In genomic region chr4:155123868-155124534, GRCm38 (mm10) we compare ENCODE assay signal across 17 mouse cellular contexts. TPM values are rescaled to one million over a fixed set of nuclear protein-coding genes. Genes with fewer than 3 reads are reported as not detected.
A peak's percentile ranks its signal among the peaks of the same experiment; 100 is the strongest.
DNase-seq lines count a peak whose midpoint lies in the region; ATAC-seq and TF ChIP-seq lines count a peak whose summit lies in the region.
"Had no signal": no experiment of that assay in that cellular context is flagged by ENCODE, and none has a peak within 500 bp of the region (broad histone marks: within the 10 kb centered on the region; RNA-seq: fewer than 3 reads in every experiment).

No protein-coding gene starts in this region.

- peak; percentile 49 for DNase-seq in kidney, adult 2 months
- DNase-seq in kidney, adult 11 months = no peak
- DNase-seq in retina, postnatal 1 day = peak; percentile 53
- no peak for DNase-seq in retina, embryonic 14.5 days (ENCODE audit: low spot score)
- DNase-seq in left cerebral cortex, postnatal 14 days (ENCODE audit: low spot score in 2 of 2) = no peak
- DNase-seq: adrenal gland, postnatal 36 days; cerebellum, adult 11-12 months; gastrocnemius, postnatal 10 days; heart, postnatal 10 days; right cerebral cortex, adult 18-20 months; thymus, adult 2 months had no signal

- no peaks in the 10 kb centered on the region for H3K36me3 ChIP-seq in kidney, adult 2 months (ENCODE audit: control insufficient read depth, insufficient read depth, low read length)
- H3K36me3 ChIP-seq in intestine, embryonic 16.5 days (ENCODE audit: control insufficient read depth, insufficient read depth, low read length) = no peaks in the 10 kb centered on the region

- H3K4me1 ChIP-seq in kidney, adult 2 months (ENCODE audit: control insufficient read depth, insufficient read depth, low read length) = no peaks in the 10 kb centered on the region
- H3K4me1 ChIP-seq in intestine, embryonic 16.5 days (ENCODE audit: control insufficient read depth, insufficient read depth, low read length) = peaks cover 46% of the 10 kb centered on the region
- H3K4me1 ChIP-seq in olfactory bulb, adult 2 months (ENCODE audit: control insufficient read depth, insufficient read depth, low read length) = peaks cover 79% of the 10 kb centered on the region

- H3K9me3 ChIP-seq in intestine, embryonic 16.5 days (ENCODE audit: control insufficient read depth, low read length) = no peaks in the 10 kb centered on the region

- intact Hi-C loops in left cerebral cortex, postnatal 14 days (cut with DNase I) = no loop called here

- H3K27ac ChIP-seq in kidney, adult 2 months (ENCODE audit: insufficient read depth, low read depth, low read length) = no peak overlapping the region
- no peak overlapping the region for H3K27ac ChIP-seq in intestine, embryonic 16.5 days (ENCODE audit: low read length)
- peak overlapping the region; percentile 95 for H3K27ac ChIP-seq in olfactory bulb, adult 2 months (ENCODE audit: insufficient read depth, low read depth, low read length)
- H3K27ac ChIP-seq: macrophage had no signal

- H3K4me2 ChIP-seq in intestine, embryonic 16.5 days (ENCODE audit: low read depth, low read length) = no peak overlapping the region

- TF ChIP-seq CTCF in kidney, adult 2 months (conservative IDR thresholded peaks at IDR 0.05; ENCODE audit: insufficient read depth, insufficient read length, low read depth, low read length) = no peak
- TF ChIP-seq CTCF in olfactory bulb, adult 2 months (IDR thresholded peaks at IDR 0.05; ENCODE audit: insufficient read depth, low read depth, low read length) = no peak

- no peak for TF ChIP-seq POLR2A in kidney, adult 2 months (IDR thresholded peaks at IDR 0.05; ENCODE audit: low read depth, low read length)
- no peak for TF ChIP-seq POLR2A in olfactory bulb, adult 2 months (IDR thresholded peaks at IDR 0.05; ENCODE audit: insufficient read depth, low read depth, low read length)

- peak overlapping the region; percentile 10; the same call in 1 of the 2 replicates for H3K9ac ChIP-seq in intestine, embryonic 16.5 days (ENCODE audit: low read depth, low read length)

- no peak overlapping the region for H3K4me3 ChIP-seq in kidney, adult 2 months (ENCODE audit: insufficient read depth, low read depth, low read length)
- H3K4me3 ChIP-seq in intestine, embryonic 16.5 days (ENCODE audit: low read length) = no peak overlapping the region
- no peak overlapping the region for H3K4me3 ChIP-seq in olfactory bulb, adult 2 months (ENCODE audit: insufficient read depth, low read depth, low read length)
- H3K4me3 ChIP-seq: myocyte had no signal

- H3K27me3 ChIP-seq in kidney, adult 2 months (replicated peaks; ENCODE audit: control insufficient read depth, insufficient read depth, low read length) = no peaks in the 10 kb centered on the region
- H3K27me3 ChIP-seq in intestine, embryonic 16.5 days (replicated peaks; ENCODE audit: control insufficient read depth, insufficient read depth, low read length) = no peaks in the 10 kb centered on the region

- 42% methylated on average over 9 of the region's 9 CpGs for WGBS in kidney, adult 2 months
- 77% methylated on average over 9 of the region's 9 CpGs for WGBS in intestine, embryonic 16.5 days
- WGBS in olfactory bulb, adult 2 months = 80% methylated on average over 9 of the region's 9 CpGs

- no peak for ATAC-seq in intestine, embryonic 16.5 days
- ATAC-seq in megakaryocyte, adult 5-6 weeks (ENCODE audit: poor library complexity, severe bottlenecking) = no peak
- ATAC-seq: forebrain, embryonic 14.5 days had no signal

RNA-seq across cellular contexts. Expression of gene Morn1, which starts 37.6 kb away (rescaled TPM):
- polyA plus RNA-seq in kidney, adult 2 months (2012; rRNA removed) = 10.4 and 12.4 TPM in 2 replicates
- polyA plus RNA-seq in intestine, embryonic 16.5 days (2015; fragmentation: Nextera tagmentation; extraction: Ambion mirVana) = 3.6 and 4.3 TPM in 2 replicates
- not detected in 2 replicates for polyA plus RNA-seq in olfactory bulb, adult 2 months (2012; ENCODE audit: insufficient read depth, insufficient read length, low replicate concordance, missing spikeins)
- 0.71 TPM in 1 of 2 replicates, not detected in the other for total RNA-seq in megakaryocyte, adult 5-6 weeks (2015)
- 0.95 and 1.1 TPM in 2 replicates for total RNA-seq in megakaryocyte, adult 5-6 weeks (2017)
- 10 to 100 TPM; 12.1 to 12.9 TPM for total RNA-seq in left cerebral cortex, postnatal 14 days (2021)

RNA-seq across cellular contexts. Expression of gene Rer1, which starts 37.8 kb away (rescaled TPM):
- polyA plus RNA-seq in kidney, adult 2 months (2012; rRNA removed) = 133 TPM in 2 replicates
- 211 and 216 TPM in 2 replicates for polyA plus RNA-seq in intestine, embryonic 16.5 days (2015; fragmentation: Nextera tagmentation; extraction: Ambion mirVana)
- not detected in 2 replicates for polyA plus RNA-seq in olfactory bulb, adult 2 months (2012; ENCODE audit: insufficient read depth, insufficient read length, low replicate concordance, missing spikeins)
- total RNA-seq in megakaryocyte, adult 5-6 weeks (2015) = 133 and 141 TPM in 2 replicates
- total RNA-seq in megakaryocyte, adult 5-6 weeks (2017) = 116 and 130 TPM in 2 replicates
- 10 to 100 TPM; 65.5 to 67.8 TPM for total RNA-seq in left cerebral cortex, postnatal 14 days (2021)

RNA-seq across cellular contexts. Expression of gene Pex10, which starts 57.2 kb away (rescaled TPM):
- polyA plus RNA-seq in kidney, adult 2 months (2012; rRNA removed) = 23.9 and 25.6 TPM in 2 replicates
- polyA plus RNA-seq in intestine, embryonic 16.5 days (2015; fragmentation: Nextera tagmentation; extraction: Ambion mirVana) = 28.9 and 30.5 TPM in 2 replicates
- polyA plus RNA-seq in olfactory bulb, adult 2 months (2012; ENCODE audit: insufficient read depth, insufficient read length, low replicate concordance, missing spikeins) = not detected in 2 replicates
- 3.7 and 4.3 TPM in 2 replicates for total RNA-seq in megakaryocyte, adult 5-6 weeks (2015)
- 3.3 and 5.7 TPM in 2 replicates for total RNA-seq in megakaryocyte, adult 5-6 weeks (2017)
- total RNA-seq in left cerebral cortex, postnatal 14 days (2021) = 10 to 100 TPM; 21.2 to 23.1 TPM

Comparison
In these comparisons a context has a peak if more than half of its experiments do, and no peak if none do; other contexts are left out.
1. DNase-seq: peak in kidney, adult 2 months (single experiment) and retina, postnatal 1 day (single experiment); none in kidney, adult 11 months (single experiment), retina, embryonic 14.5 days (single experiment) and left cerebral cortex, postnatal 14 days (0 of 2).
2. RNA of gene Pex10, which starts 57.2 kb away (polyA plus RNA-seq): 28.9 to 30.5 TPM in intestine, embryonic 16.5 days and 23.9 to 25.6 TPM in kidney, adult 2 months; not detected in olfactory bulb, adult 2 months; every median in the first group is over 10 times any median in the second.